Mouse (Mus musculus) small intestine, adult 2 months (tissue): ENCODE data around the gene March1.
"Not testable (repeated sequence)": the region's sequence is repeated elsewhere in the genome, so short reads cannot be mapped to it uniquely, and the experiment has no call there.

Experiments used
- CTCF ChIP-seq: fragments of 200-500 bp; IDR thresholded peaks from 2 replicates; pipeline ENCODE4 v1.5.1; 2012; ENCODE audit warnings: low read depth, mild to moderate bottlenecking, control low read depth, inconsistent platforms, low read length, moderate library complexity, mixed read lengths; ENCODE audit not compliant: insufficient replicate concordance, insufficient read length; ENCODE audit errors: extremely low read depth
- POLR2A ChIP-seq: fragments of 200-500 bp; IDR thresholded peaks from 2 replicates; pipeline ENCODE4 v1.6.1; 2012; ENCODE audit warnings: low read depth, mild to moderate bottlenecking, control low read depth, inconsistent platforms, low read length, moderate library complexity

DNA sequence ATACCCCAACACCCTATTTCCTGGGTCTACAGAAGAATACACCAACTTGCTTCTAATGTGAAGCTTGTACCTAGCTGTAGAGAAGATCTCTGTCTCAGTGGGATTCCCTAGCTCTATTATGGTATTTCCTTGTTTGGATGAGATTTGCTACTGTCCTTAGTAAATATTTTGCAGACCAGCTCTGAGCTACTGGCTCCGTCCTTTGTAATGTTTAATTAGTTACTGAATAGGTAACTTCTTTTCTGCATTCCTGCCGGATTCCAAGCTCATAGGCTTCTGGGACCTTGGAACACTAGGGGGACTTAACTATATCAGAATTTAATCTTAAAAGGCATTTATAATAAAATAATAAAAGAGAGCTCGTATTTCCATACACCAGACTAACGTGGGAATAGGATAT, 799.9 kb downstream of the March1 start:
- not testable (repeated sequence) for TF ChIP-seq CTCF, POLR2A
